Mouse (Mus musculus) kidney, postnatal 4 days (tissue): ENCODE results near the gene Tmem179b.

Experiments
- DNase-seq, 2 experiments: peaks; one replicate each; pipeline ENCODE4 v3.0.0; 2021; ENCODE audit warnings: mixed read lengths in 2 of 2

The Tmem179b gene

GRCm38 (mm10) chr19:8774951-8775421 lies 719 bp upstream of the Tmem179b start:
- peak in 1 of 2 experiments; percentile 52 for DNase-seq

GRCm38 (mm10) chr19:8773409-8773808 lies 858 bp downstream of the Tmem179b start:
- DNase-seq: no peak

DNA sequence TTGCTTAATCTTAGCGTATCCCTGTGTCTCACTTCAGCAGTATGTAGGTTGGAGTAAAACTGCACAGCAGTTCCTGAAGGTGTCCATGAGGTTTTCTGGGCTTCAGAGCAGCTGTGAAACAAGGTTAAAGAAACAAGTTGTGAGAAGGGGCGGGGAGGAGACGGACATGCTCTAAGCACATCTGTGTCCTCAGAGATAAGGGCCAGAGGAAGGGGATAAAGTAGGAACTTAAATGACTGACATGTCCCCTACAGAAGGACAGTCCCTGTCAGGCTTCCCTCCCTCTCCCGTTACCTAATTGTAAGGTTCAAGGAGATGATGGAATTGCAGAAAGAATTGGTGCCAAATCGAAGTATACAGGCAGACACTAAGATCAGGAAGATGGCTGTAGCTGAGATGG lies 1.3 kb downstream of the Tmem179b start:
- DNase-seq: no peak

GRCm38 (mm10) chr19:8770567-8771270 lies 3.5 kb downstream of the Tmem179b start, which contains the start of gene Tmem223:
Gene Tmem223, plus strand, starts transcription at chr19:8770996.
- DNase-seq: peak; percentile 88 to 92

DNA sequence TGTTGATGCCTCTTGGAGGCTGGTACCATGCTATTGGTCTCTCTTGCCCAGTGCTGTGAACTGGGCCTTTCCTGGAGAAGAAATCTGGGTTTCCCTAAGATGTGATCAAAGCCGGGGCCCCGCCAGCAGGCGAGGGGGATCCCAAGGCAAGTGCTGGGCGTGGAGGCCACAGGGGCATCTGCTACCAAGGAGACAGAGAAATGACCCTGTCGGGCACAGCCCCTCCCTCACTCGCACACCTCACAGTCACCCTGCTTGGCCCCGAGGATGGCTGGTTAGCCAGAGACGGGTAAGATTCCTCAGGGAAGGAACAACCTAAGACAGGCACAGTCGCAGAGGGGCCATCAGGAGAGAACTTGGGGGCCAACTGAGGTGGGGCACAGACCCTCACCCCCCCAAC lies 8.7 kb downstream of the Tmem179b start:
- no peak for DNase-seq

DNA sequence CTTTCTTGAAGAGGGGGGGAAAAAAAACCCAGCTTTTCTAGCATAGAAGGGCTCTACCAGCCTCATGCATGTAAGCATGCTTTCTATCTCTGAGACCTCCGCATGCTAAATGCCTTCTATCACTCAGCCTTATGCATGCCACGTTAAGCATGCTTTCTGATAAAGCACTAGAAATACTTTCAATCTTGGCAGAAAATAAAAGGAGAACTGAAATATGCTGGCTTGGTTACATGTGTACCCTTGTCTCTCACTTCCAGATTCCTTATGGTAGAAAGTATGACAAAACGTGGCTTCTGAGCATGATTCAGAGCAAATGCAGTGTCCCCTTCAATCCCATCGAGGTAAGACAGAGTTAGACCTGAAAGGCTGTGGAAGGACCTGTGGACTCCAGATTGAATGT lies 11.0 kb downstream of the Tmem179b start:
- no peak for DNase-seq

- DNase-seq: no peak
These were observed 13.5 kb downstream of the Tmem179b start for GRCm38 (mm10) chr19:8760757-8761156.

- no peak for DNase-seq
These were observed 15.4 kb downstream of the Tmem179b start for GRCm38 (mm10) chr19:8758899-8759298.

DNA sequence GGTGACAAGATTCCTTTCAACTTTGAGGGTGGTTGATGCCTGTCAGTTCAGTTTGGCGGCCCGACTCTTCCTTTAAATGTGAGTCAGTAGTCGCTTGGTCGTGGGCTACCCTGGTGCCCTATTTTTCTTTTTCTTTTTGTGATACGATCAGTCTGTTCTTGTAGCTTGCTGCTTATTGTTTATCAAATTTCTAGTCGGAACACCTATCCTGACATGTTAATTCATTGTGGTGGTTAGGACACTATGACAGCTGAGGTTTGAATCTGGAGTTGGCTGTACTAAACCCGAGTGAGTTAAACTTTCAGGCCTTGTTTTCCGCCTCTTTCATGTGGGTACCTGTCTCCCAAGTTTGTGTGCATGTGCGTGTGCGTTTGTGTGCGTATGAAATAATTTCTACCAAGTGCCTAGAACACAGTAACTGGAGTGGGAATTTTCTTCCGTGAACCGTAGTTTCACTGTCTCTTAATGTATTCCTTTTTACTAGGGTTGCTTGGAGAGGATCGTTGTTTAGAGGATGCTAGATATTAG lies 16.7 kb downstream of the Tmem179b start:
- DNase-seq: no peak

DNA sequence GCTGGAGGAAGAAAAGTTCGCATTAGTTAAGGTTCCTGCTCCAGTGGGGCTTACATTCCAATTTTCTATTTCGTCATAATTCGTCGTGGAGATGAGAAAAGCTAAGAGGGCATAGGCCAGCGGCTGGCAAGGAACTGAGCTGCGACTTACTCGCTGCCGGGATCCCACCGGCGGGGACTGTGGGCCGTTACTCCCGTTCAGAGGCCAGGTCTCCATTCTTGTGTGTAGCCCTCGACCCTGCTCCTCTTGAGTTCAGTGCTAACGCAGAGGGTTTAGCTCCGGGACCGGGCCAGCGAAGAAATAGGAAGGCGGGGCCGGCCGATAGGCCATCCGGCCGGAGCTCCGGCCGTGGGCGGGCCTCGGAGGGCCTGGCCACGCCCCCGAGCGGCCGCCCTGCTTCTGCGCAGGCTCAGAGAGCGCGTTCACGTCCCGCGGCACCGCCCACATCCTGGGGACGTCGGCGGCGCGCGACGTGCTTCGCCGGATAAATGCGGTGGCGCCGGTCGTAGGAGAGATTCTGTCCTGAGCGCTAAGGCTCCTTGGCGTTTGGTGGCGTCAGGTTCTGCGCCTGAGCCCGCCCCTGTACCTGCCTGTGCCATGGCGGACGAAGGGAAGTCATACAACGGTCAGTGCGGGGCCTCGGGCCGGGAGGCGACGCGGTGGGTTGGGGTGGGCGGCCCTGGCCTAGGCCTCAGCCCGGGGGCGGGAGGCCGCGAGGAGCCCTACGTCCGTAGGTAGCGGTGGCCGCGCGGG lies 17.5 kb downstream of the Tmem179b start, which contains the start of gene Nxf1:
Gene Nxf1 (plus strand): TSS at position 439 of the 753 bp plus-strand sequence.
- peak; percentile 97 to 98 for DNase-seq

GRCm38 (mm10) chr19:8755652-8756051 lies 18.6 kb downstream of the Tmem179b start:
- DNase-seq: no peak

DNA sequence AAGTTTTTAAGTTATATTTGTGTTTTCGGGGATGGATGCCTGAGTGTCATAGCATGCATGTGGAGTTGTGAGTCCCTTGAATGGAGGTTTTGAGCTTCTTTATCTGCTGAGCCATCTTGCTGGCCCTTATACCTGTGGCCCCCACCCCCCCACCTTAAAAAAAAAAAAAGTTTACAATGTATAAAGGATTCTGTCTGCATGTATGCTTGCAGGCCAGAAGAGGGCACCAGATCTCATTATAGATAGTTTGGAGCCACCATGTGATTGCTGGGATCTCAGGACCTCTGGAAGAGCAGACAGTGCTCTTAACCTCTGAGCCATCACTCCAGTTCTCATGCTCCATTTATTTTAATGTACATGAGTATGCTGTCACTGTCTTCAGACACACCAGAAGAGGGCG lies 26.9 kb downstream of the Tmem179b start:
- DNase-seq: no peak

- DNase-seq: no peak
These were observed 28.9 kb downstream of the Tmem179b start for GRCm38 (mm10) chr19:8745382-8745781.

- DNase-seq: peak in 1 of 2 experiments; percentile 22
These were observed 32.1 kb downstream of the Tmem179b start for GRCm38 (mm10) chr19:8742176-8742575.

DNA sequence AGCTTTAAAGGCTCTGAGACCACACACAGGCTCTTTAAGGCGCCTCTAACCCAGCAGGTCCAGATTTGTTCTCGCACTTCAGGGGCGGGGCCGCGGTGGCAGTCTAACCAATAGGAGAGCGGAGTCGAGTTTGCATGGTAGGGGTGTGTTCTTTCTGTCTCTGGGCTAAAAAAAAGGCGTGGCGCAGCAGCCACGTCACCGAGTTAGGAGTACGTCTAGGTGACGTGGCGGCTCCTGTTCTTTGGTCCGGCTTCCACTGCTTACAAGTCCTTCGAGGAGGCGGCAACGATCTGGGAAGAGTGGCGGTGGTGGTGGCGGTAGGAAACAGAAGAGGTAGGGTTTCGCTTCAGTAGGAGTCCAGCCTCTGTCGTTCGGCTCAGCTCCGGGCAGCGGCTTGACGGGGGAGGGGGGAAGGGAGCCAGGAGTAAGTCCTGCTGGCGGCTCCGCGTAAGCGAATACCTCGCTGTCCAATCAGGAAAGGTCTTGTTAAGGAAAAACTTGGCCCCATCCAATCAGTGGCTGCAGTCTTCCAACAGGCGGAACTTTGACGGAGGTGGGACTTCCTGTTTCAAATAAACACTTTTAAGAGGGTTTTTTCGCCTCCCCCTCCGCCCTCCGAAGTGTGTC lies 32.9 kb downstream of the Tmem179b start, which contains the start of gene Stx5a:
Gene Stx5a (plus strand): TSS at position 171 of the 627 bp plus-strand sequence.
- peak; percentile 96 to 98 for DNase-seq

GRCm38 (mm10) chr19:8740603-8741002 lies 33.7 kb downstream of the Tmem179b start, which contains the start of gene 1700092M07Rik:
Gene 1700092M07Rik, plus strand, starts transcription at chr19:8740718.
- DNase-seq: no peak

DNA sequence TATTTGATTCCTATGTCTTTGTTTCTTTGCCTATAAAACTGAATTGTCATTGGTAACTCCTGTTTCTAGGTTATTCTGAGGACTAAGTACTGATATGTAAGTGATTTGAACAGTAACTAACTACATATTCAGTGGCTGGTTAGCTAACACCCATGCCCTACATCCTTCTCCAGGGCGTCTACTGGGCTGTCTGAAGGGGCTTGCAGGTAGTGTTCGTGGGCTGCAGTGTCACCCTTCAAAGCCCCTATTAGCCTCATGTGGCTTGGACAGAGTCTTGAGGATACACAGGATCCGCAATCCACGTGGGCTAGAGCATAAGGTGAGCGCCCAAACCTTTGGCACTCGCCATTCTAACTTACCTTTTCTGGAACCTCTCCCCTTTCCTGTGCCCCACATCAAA lies 34.6 kb downstream of the Tmem179b start:
- no peak for DNase-seq

DNA sequence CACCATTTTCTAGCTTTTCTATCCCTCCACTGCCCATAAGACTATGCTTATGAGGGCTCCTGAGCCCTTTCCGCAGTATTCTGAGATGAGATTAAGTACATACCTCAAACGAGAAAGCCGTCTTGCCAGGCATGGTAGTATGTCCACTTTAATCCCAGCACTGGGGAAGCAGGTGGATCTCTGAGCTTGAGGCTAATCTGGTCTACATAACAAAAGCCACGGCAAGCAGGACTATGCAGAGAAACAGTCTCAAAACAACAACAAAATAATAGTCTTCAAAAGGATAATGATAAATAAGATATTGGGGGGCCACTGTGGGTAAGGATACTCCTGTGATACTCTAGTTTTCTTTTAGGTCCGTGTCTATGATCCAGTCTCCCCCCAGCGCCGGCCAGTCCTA lies 35.4 kb downstream of the Tmem179b start:
- DNase-seq: no peak

- no peak for DNase-seq
These were observed 38.2 kb downstream of the Tmem179b start for GRCm38 (mm10) chr19:8736160-8736467.

- DNase-seq: peak; percentile 96 to 97
These were observed 38.7 kb downstream of the Tmem179b start, which contains the start of gene Wdr74 for GRCm38 (mm10) chr19:8735389-8736159. Gene Wdr74, plus strand, starts transcription at chr19:8735827.

- no peak for DNase-seq
These were observed 39.9 kb downstream of the Tmem179b start for GRCm38 (mm10) chr19:8734334-8734733.
